Mouse (Mus musculus) lung, adult 2 months (tissue): Measurements from ENCODE around the gene Kcnq2.

Experiments
- CTCF ChIP-seq: fragments of 200-500 bp; IDR thresholded peaks from 2 replicates; pipeline ENCODE4 v1.5.1; 2011; ENCODE audit warnings: mild to moderate bottlenecking, low read length, control low read depth; ENCODE audit not compliant: insufficient read depth
- POLR2A ChIP-seq: fragments of 200-500 bp; IDR thresholded peaks from 2 replicates; pipeline ENCODE4 v1.6.1; 2011; ENCODE audit warnings: low read depth, mild to moderate bottlenecking, control low read depth, low read length, borderline replicate concordance; ENCODE audit errors: extremely low read depth

DNA sequence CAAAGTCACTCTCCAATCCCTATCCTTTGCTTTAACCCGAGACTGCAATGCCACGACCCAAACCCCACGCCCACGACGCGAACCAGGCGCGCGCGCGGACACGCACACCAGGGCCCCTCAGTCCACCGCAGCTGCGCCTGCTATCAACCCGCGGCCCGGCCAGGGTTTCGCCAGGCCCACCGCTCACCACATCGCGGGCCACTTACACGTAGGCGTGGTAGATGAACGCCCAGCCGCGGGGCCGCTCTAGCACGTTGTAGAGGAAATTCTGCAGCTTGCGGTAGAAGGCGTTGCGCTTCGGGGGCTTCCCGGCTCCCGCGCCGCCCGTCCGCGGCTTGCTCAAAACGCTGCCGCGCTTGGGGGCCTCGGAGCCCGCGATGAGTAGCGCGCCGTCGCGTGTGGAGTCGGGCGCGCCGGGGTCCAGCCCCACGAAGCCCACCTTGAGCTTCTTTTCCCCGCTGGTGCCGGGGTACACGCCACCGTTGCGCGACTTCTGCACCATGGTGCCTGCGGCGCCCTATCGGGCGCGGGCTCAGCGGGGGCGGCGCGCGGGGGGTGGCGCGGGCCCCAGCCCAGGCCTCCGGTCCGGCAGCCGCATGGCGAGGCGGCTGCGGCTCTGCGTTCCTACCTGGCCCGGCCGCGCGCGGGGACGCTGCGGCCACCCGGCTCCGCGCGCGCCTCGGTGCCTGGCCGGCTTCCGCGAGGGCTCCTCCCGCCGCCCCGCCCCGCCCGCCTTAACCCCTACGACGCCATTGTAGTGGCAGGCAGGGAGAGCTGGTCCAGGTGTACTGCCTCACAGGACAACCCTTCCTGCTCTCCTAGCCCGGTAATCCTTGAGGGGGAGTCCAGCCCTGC lies at the start of gene Kcnq2:
- TF ChIP-seq CTCF: no peak
- TF ChIP-seq POLR2A: no peak
